Mouse (Mus musculus) heart, embryonic 16.5 days (tissue): ENCODE results near the gene Pthlh. TPM values are rescaled to one million over a fixed set of nuclear protein-coding genes. Genes with fewer than 3 reads are reported as not detected.
"Not testable (repeated sequence)": the region's sequence is repeated elsewhere in the genome, so short reads cannot be mapped to it uniquely, and the experiment has no call there.

ENCODE experiments used
- ATAC-seq: fragments of 200-750 bp; cut with Nextera tagmentation; replicated peaks from 2 replicates; pipeline ENCODE4 v1.8.0; 2017; ENCODE audit warnings: moderate number of reproducible peaks; ENCODE audit not compliant: insufficient read depth, low FRiP score; ENCODE audit errors: extremely low read depth
- H3K27ac ChIP-seq: fragments of 300-500 bp; sonication (generic); 2 replicates; pipeline ENCODE4 v1.5.1; 2014; ENCODE audit warnings: mild to moderate bottlenecking, low read length, control low read depth, moderate library complexity
- H3K27me3 ChIP-seq: fragments of 300-500 bp; sonication (generic); 2 replicates; pipeline ENCODE4 v1.6.1; 2014; ENCODE audit warnings: low read length, mixed read lengths; ENCODE audit not compliant: control insufficient read depth, insufficient read depth
- H3K36me3 ChIP-seq: fragments of 300-500 bp; sonication (generic); 2 replicates; pipeline ENCODE4 v1.6.1; 2014; ENCODE audit not compliant: control insufficient read depth, insufficient read depth
- H3K4me1 ChIP-seq: fragments of 300-500 bp; sonication (generic); 2 replicates; pipeline ENCODE4 v1.6.1; 2014; ENCODE audit warnings: low read length, mixed read lengths; ENCODE audit not compliant: control insufficient read depth, insufficient read depth
- H3K4me2 ChIP-seq: fragments of 300-500 bp; sonication (generic); 2 replicates; pipeline ENCODE4 v1.6.1; 2014; ENCODE audit warnings: low read depth, mild to moderate bottlenecking, control low read depth, low read length
- H3K4me3 ChIP-seq: fragments of 300-500 bp; sonication (generic); 2 replicates; pipeline ENCODE4 v1.5.1; 2014; ENCODE audit warnings: mild to moderate bottlenecking, control low read depth, low read length
- H3K9ac ChIP-seq: fragments of 300-500 bp; sonication (generic); 2 replicates; pipeline ENCODE4 v1.6.1; 2014; ENCODE audit warnings: low read length, control low read depth
- H3K9me3 ChIP-seq: fragments of 300-500 bp; sonication (generic); replicated peaks from 2 replicates; pipeline ENCODE4 v1.6.1; 2016; ENCODE audit warnings: low read length; ENCODE audit not compliant: control insufficient read depth
- WGBS: fragments of 180-500 bp; shearing (Covaris S2); extraction: QIAGEN DNeasy Blood & Tissue Kit; methylation state at CpG from one replicate; pipeline ENCODE4 v1.1.7; 2014; 5-methylcytosine and 5-hydroxymethylcytosine counted together
- polyA plus RNA-seq: library from polyadenylated mRNA; unstranded; fragments of >200 nt; fragmentation: Nextera tagmentation; extraction: Ambion mirVana; gene quantifications from 2 replicates; pipeline ENCODE4 v1.2.1, GENCODE M21; 2015

The Pthlh gene
- polyA plus RNA-seq = 2.0 and 2.4 TPM in 2 replicates

- peak; percentile 77 for ATAC-seq
- peak within 1 kb of the TSS; percentile 65 for H3K4me3 ChIP-seq
- H3K36me3 ChIP-seq = no peaks in the 10 kb centered on the region
- H3K27me3 ChIP-seq = peaks cover 51% of the 10 kb centered on the region
- H3K27ac ChIP-seq = no peak within 1 kb of the TSS
- peaks cover 12% of the 10 kb centered on the region for H3K4me1 ChIP-seq
- H3K9me3 ChIP-seq = no peaks in the 10 kb centered on the region
- peak within 1 kb of the TSS; percentile 85 for H3K4me2 ChIP-seq
- H3K9ac ChIP-seq = peak within 1 kb of the TSS; percentile 66
- under 1% methylated on average over 66 of the region's 68 CpGs for WGBS
Observed at GRCm38 (mm10) chr6:147263587-147264565, at the start of gene Pthlh. Pthlh (minus strand) TSS chr6:147264183.

GRCm38 (mm10) chr6:147313331-147313730 lies 49.3 kb upstream of the Pthlh start:
- H3K9ac ChIP-seq = no peak overlapping the region
- ATAC-seq = no peak
- H3K27ac ChIP-seq = no peak overlapping the region
- H3K4me2 ChIP-seq = no peak overlapping the region
- H3K27me3 ChIP-seq = no peaks in the 10 kb centered on the region
- H3K4me1 ChIP-seq = no peaks in the 10 kb centered on the region
- no peaks in the 10 kb centered on the region for H3K9me3 ChIP-seq
- H3K36me3 ChIP-seq = no peaks in the 10 kb centered on the region
- H3K4me3 ChIP-seq = no peak overlapping the region

- Histone ChIP-seq H3K9ac (no peak overlapping the region), H3K9me3 (no peaks in the 10 kb centered on the region), H3K27me3 (no peaks in the 10 kb centered on the region), H3K27ac (no peak overlapping the region), H3K4me2 (no peak overlapping the region), H3K4me3 (no peak overlapping the region), H3K4me1 (no peaks in the 10 kb centered on the region), H3K36me3 (no peaks in the 10 kb centered on the region)
- no peak for ATAC-seq
- WGBS = 73% methylated on average over 7 of the region's 7 CpGs
Observed at GRCm38 (mm10) chr6:147310435-147310978, 46.5 kb upstream of the Pthlh start.

- no peak for ATAC-seq
- H3K4me3 ChIP-seq = no peak overlapping the region
Observed at GRCm38 (mm10) chr6:147310035-147310434, 46.1 kb upstream of the Pthlh start.

GRCm38 (mm10) chr6:147304236-147304635 lies 40.3 kb upstream of the Pthlh start:
- not testable (repeated sequence) for H3K27me3 ChIP-seq, ATAC-seq, H3K4me1 ChIP-seq, H3K27ac ChIP-seq, H3K9ac ChIP-seq, H3K36me3 ChIP-seq, H3K9me3 ChIP-seq, H3K4me2 ChIP-seq, H3K4me3 ChIP-seq
- WGBS = 60% methylated on average over 4 of the region's 9 CpGs

More at GRCm38 (mm10) chr6:147310035-147310434, 46.1 kb upstream of the Pthlh start:
- Histone ChIP-seq H3K27ac (no peak overlapping the region), H3K4me1 (no peaks in the 10 kb centered on the region), H3K9me3 (no peaks in the 10 kb centered on the region), H3K4me2 (no peak overlapping the region), H3K36me3 (no peaks in the 10 kb centered on the region), H3K27me3 (no peaks in the 10 kb centered on the region), H3K9ac (no peak overlapping the region)
- WGBS = 74% methylated on average over 4 of the region's 4 CpGs

- H3K36me3 ChIP-seq = no peaks in the 10 kb centered on the region
- no peak for ATAC-seq
- H3K4me2 ChIP-seq = no peak overlapping the region
- no peaks in the 10 kb centered on the region; the same call in 1 of the 2 replicates for H3K9me3 ChIP-seq
- no peaks in the 10 kb centered on the region for H3K4me1 ChIP-seq
- H3K27ac ChIP-seq = no peak overlapping the region
- no peak overlapping the region for H3K9ac ChIP-seq
- 83% methylated on average over 5 of the region's 5 CpGs for WGBS
- H3K27me3 ChIP-seq = no peaks in the 10 kb centered on the region
- H3K4me3 ChIP-seq = no peak overlapping the region
Observed at GRCm38 (mm10) chr6:147299607-147300006, 35.6 kb upstream of the Pthlh start.

GRCm38 (mm10) chr6:147279309-147279708 lies 15.3 kb upstream of the Pthlh start:
- peaks cover 9% of the 10 kb centered on the region for H3K4me1 ChIP-seq

GRCm38 (mm10) chr6:147268143-147268790 lies 4.3 kb upstream of the Pthlh start:
- Histone ChIP-seq H3K9ac (no peak overlapping the region), H3K4me1 (peaks cover 8% of the 10 kb centered on the region), H3K4me3 (no peak overlapping the region), H3K27me3 (peaks cover 36% of the 10 kb centered on the region), H3K9me3 (no peaks in the 10 kb centered on the region), H3K27ac (no peak overlapping the region), H3K4me2 (no peak overlapping the region), H3K36me3 (no peaks in the 10 kb centered on the region)
- ATAC-seq = 0 out of 2 replicates have a peak, but pooled peaks have one; percentile 42
- WGBS = 3% methylated on average over 19 of the region's 19 CpGs

More at GRCm38 (mm10) chr6:147279309-147279708, 15.3 kb upstream of the Pthlh start:
- ATAC-seq = no peak
- Histone ChIP-seq H3K27ac (no peak overlapping the region), H3K4me3 (no peak overlapping the region), H3K4me2 (no peak overlapping the region), H3K9ac (no peak overlapping the region), H3K36me3 (no peaks in the 10 kb centered on the region), H3K9me3 (peaks cover 3% of the 10 kb centered on the region; the same call in 1 of the 2 replicates), H3K27me3 (no peaks in the 10 kb centered on the region)
- WGBS = 62% methylated on average over 5 of the region's 5 CpGs
